Mouse (Mus musculus): Measurements from ENCODE around the gene Sfxn2. TPM values are rescaled to one million over a fixed set of nuclear protein-coding genes. Genes with fewer than 3 reads are reported as not detected.
A peak's percentile ranks its signal among the peaks of the same experiment; 100 is the strongest.

The Sfxn2 gene
- total RNA-seq, 2 experiments from 2014 or later, result 3.1 to 3.5 TPM

DNA sequence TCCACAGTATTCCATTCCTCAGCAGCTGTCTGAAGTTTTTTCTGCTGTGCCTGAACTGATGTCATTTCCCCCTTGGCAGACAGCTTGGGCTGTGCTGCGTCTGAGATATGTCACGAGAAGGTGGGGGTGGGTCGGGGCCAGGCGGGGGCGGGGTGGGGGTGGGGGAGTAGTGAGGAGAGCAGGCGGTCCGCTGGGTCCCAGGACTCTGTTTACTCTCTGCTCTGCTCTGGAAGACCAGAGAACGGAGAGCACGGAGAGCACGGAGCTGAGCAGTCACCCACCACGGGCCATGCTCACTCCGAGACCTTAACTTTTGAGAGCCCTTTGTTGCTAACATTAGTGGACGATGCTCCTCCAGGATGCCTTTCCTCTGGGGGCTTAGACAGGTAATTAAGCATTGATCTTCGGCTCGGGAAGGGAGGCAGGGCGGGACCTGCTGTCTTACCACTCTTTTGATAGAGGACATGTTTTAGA, 50.1 kb downstream of the Sfxn2 start:
- DNase-seq, result peak in 1 of 2 experiments; percentile 63
- intact Hi-C loops (cut with DNase I), result loop anchor here (1.0 to 2.0 kb wide), 2 partner anchors 22 to 24 kb away; partner anchors contain the start of gene Wbp1l

DNA sequence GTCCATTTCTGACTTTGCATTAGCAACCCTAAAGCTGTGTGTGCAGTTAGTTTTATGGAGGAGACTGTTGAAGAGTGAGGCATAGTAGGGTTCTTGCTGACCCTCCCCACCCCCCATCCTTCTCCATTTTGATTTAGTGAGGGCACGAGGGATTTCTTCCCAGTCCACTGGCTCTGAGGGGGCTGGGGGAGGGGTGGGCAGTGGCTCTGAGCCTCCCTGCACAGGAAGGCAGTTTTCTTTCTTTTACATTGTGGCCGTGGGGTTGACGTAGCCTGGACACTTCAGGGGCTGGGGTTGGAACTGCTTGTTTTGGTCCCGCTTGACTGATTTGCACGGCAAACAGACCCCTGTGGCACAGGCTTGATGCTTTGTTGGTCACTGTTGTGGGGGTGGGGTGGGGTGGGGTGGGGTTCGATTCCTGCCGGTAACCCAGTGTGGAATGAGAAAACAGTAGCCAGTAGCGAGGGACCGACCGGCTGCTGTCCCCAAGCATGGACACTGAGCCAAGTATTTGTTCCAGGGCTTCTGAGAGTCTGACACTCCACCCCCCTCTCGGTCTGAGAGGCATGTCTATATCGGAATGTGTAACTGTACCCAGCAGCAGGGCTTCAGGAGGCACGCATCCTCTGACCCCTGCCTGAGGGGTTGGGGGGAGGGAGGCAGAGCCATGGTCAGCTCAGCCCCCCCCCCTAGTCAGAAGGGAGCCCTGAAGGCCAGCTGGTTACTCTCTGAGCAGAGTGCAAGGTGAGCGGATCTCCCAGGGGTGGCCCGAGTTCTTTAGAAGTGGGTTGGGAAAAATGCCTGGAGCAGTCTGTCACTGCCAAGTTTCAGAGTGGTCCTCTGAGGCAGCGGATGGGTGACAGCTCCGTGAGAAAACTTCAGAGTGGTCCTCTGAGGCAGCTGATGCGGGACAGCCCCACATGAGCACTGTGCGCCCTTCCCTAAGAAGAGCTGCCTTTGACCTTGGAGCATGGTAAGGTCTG, 50.9 kb downstream of the Sfxn2 start:
- intact Hi-C loops (cut with DNase I), result loop anchor here (1.0 to 2.0 kb wide), 3 partner anchors 17 to 25 kb away; partner anchors contain the start of gene Wbp1l
- DNase-seq, result peak; percentile 60 to 72

DNA sequence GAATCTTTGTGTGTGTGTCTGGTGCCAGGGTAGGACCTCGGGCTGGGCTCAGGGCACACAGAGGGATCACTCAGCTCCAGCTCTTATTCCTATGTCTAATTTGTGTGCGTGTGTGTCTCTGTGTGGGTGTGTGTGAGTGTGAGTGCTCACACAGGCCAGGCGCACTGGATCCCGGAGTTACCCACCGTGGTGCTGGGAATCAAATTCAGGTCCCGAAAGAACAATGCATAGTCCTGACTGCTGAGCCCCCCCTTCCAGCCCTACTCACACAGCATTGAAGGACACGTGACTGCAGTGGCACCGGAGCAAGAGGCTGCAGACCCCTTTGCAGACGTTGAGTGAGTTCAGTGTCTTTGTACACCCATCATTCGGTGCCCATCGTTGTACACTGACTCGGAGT, 51.9 kb downstream of the Sfxn2 start:
- intact Hi-C loops (cut with DNase I), result loop anchor here (2.0 kb wide), 1 partner anchor 16 kb away; no protein-coding TSS in a partner anchor
- DNase-seq, result no peak

DNA sequence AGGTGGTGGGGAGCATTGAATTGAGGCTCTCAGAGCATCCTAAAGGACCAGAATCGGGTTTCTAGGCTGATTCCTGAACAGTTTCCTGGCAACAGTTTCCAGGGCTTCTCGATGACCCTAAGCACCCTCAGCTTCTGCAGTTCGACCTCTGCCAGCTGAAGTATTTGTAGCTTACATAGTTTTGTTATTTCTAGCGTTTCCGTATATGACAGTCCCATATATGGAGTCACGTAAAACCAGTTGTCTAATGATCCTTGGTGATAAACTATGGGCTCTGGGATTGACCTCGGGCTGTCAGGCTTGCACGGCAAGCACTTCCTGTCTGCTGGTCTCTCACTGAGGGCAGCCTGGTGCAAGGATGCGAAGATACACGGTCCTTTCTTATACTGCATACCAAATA, 52.4 kb downstream of the Sfxn2 start:
- DNase-seq, result no peak
- intact Hi-C loops (cut with DNase I), result loop anchor here (2.0 kb wide), 1 partner anchor 15 kb away; no protein-coding TSS in a partner anchor

DNA sequence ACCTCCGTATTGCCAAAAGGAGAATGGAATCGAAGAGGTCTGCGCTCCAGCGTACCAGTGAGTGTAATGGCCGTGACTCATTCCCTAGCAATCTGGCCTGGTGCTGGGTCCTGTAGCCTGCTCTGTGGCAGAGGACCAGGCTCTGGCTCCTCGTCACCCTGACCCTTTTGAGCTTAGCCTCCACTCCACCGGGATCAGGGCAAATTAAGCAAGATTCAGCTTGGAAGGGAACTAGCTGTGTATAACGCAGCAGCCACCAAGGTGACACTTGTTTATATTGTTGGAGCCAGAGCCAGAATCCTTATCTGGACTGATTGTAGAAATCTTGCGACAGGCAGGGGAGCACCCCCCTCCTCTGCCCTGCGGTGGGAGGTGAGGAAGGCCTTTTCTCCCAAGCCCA, 55.2 kb downstream of the Sfxn2 start:
- no peak for DNase-seq
- intact Hi-C loops (cut with DNase I), result no loop called here

DNA sequence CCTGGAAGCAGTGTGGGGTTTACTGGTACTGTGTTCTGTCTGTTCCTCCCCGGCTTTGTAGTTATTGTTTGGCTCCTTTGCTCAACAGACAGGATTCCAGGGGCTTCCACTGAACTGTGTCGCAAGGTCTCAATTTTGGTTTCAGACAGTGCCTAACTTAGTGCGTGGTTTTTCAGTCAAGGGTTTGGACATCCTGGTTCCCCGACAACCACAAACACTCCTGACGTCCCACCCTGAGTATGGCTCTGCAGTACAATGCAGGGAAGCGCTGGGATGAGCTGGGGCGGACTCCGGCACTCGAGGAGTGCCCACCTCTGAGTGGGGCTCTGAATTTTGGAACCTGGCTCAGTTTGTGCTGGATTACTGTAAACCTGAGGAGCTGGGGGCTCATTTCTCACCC, 56.6 kb downstream of the Sfxn2 start:
- no peak for DNase-seq
- intact Hi-C loops (cut with DNase I), result no loop called here

DNA sequence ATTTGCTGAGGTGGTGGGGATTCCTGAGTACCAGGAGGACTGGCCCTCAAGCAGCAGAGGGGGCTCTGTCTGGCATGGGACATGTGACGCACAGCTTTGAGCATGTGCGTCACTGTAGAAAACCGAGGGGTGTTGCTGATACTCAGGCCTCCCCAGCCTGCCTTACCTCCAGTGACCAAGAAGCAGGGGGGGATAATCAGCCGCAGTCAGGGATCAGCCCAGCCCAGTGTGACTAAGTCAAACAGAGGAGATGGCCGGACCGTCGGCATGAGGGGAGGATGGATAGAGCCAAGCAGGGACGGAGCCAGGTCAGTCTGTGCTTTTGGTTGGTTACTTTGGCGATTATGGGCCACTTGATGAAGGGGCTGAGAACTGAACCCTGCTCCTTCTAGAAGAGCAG, 58.5 kb downstream of the Sfxn2 start:
- DNase-seq, result no peak
- intact Hi-C loops (cut with DNase I), result no loop called here

DNA sequence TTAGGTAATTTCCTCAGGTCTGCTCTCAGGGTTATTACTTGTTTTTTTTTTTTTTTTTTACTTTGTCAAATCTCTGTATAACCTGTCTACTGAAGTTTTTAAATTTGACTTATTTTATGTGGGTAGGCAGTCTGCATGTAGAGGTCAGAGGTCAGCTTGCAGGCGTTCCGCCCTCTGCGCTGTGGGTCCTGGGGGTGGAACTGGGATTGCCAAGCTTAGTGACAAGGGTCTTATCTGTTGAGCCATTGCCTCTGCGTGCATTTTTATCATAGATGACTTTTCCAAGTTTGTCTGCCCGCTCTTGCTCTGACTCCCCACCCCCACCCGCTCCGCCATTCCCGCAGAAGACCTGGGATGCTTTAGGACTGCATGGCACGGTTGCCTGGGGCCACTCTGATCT, 62.6 kb downstream of the Sfxn2 start:
- no peak for DNase-seq
- intact Hi-C loops (cut with DNase I), result no loop called here

DNA sequence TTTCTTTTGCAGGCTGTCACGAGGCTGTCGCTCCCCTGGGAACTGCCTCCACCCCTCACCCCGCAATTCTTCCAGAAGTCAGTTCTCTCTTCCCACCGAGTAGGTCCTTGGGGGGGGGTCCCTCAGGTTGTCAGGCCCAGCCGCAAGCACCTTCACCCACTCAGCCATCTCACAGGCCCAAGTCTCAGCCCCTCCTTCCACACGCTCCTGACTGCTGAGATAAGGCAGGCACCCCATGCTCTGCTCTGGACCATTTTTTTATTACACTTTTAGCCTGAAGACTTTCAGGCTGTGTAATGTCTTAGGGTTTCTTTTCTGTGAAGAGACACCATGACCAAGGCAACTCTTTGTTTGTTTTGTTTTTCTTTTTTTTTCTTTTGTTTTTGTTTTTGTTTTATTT, 64.4 kb downstream of the Sfxn2 start:
- no peak for DNase-seq
- intact Hi-C loops (cut with DNase I), result no loop called here

DNA sequence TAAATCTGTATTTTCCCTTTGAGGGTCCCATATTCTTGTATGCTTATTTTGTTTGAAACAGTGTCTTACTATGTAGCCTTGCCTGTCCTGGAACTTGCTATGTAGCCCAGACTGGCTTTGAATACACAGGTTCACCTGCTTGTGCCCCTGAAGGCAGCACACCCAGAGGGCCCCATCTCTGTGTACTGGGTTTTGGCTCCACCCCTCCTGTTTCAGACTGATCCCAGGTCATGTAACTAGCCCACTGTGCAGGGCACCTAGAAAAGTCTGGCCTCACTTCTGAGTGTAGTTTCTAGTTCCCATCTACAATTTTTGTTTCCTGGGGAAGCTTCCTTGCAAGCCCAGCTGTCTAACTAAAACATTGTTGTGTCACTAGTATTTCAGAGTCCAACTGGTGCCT, 65.9 kb downstream of the Sfxn2 start:
- intact Hi-C loops (cut with DNase I), result no loop called here
- DNase-seq, result no peak

DNA sequence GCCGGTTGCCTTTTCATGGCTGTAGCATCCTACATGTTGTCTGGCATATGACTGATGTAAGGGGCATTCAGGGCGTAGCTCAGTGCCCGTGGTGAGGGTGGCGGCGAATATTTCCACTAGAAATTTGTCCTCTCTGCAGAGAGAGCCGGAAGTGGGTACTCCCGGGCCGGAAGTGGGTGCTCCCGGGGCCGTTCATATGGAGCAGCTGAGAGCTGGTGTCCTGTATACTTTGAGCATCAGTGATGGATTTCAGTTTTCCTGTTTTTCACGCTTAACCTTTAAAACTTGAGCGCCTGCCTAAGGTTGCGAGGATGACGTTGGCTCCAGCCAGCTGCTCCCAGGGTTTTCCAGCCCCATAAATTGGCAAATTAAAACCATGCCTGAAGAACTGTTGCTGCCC, 66.3 kb downstream of the Sfxn2 start:
- DNase-seq, result no peak
- intact Hi-C loops (cut with DNase I), result no loop called here

DNA sequence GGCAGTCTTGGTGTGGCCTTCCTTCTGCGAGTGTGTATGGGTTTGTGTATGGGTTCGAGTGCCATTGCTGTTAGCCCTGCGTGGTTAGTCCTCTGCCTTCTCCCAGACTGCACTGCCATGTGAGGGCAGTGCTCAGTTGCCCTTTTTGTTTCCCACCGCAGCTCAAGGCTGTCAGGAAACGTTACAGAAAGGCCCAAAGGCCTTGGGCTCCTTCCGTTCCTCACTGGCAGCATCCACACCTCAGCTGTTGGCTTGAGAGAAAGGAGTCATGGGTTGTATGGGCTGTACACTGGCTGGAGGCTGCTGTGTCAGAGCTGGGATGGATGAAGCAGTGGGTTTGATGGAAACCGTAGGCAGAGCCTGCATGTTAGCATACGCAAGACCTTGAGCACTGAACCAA, 67.6 kb downstream of the Sfxn2 start:
- no peak for DNase-seq
- intact Hi-C loops (cut with DNase I), result loop anchor here (2.0 kb wide), 1 partner anchor 16 kb away; no protein-coding TSS in a partner anchor

DNA sequence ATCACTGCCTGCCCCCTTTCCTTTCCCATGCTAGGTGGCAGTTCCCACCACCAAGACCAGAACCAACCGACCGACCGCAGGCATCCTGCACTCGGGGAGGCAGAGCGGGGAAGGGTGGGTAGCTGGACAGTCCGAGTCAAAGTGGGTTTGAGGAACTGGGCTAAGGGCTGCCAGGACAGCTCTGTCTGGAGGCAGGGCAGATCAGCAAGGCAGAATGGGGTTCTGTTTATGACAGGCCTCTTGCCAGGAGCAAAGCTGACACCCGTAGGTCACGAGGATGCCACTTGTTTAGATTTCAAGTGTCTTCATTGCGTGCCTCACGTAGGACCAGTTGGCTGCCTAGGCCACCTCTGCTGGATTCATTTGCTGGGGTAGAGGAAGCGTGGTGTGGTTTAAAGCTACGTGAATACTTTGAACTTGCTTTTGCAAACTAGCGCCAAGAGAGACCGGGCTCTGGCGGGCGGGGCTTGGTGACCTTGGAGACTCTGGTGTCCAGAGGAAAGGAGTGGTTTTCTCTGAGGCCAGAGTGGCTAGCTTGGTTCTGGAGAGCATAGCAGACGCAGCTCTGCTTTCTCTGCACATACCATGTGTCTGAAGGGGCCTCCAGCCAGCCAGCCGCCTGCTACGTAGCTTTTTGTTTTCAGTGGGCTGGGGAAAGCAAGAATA, 68.4 kb downstream of the Sfxn2 start:
- peak; percentile 72 to 79 for DNase-seq
- intact Hi-C loops (cut with DNase I), result loop anchor here (2.0 kb wide), 1 partner anchor 17 kb away; no protein-coding TSS in a partner anchor

DNA sequence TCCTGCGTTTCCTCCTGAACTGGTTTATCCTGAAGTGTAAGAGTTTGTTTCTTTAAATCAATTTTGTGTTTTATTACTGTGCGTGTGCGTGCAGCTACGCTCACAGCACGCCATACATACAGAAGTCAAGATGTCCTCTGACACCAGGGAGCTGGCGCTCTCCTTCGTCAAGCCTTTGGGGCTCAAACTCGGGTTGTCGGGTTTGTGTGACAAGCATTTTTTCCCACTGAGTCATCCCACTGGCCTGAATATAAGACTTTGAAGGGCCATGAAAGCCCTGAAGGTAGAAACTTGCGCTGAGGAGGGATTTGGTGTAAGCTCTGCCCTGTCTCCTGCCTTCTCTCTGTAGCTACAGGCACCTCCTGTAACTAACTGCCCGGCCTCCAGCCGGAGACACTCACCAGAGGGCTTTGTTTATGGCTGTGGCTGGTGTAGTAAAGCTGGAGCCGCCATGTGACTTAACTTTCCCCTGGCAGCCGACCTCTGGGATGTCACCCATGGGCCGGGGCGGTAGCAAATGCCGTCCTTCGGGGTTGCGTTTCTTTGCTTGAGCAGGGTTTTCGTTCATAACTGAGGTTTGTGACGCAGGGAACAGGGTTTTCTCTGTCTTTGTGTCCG, 69.1 kb downstream of the Sfxn2 start:
- intact Hi-C loops (cut with DNase I), result no loop called here
- peak; percentile 21 to 44 for DNase-seq

DNA sequence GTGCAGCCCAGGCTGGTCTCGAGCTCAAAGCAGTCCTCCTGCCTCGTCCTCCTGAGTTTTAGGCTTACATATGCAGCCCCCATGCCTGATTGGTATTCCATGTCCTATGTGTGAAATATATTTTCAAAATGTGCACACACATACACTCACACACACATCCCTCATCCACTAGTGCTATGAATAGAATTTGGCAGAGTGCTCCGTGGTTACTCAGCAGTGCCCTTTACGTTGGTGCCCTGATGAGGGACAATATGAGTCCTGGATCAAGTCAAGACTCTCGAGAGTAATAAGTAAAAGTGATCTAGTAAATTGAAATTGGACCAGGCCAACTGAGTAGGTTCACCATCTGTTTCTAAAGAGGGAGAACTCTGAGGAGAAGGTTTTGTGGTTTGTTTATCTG, 70.1 kb downstream of the Sfxn2 start:
- DNase-seq, result no peak

DNA sequence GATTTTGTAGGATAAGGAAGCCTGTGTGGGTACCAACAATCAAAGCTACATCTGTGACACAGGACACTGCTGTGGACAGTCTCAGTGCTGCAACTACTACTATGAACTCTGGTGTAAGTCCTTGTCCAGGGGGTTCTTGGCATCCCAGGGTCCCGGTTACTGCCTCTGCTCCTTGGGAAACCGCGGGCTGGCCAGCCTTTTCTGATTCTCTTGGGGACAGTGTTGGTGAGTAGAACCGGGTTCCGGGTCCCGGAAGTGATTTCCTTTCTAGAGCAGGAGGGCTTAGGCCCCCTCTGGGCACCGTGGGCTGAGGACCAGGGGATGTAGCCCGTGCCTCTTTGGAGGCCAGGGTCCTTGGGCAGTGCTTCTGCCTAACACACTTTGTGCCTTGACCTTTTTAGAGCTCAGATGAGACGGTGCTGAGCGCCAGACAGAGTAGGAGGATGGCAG, 71.2 kb downstream of the Sfxn2 start:
- no peak for DNase-seq
- intact Hi-C loops (cut with DNase I), result loop anchor here (2.0 kb wide), 1 partner anchor 46 kb away; the partner anchor contains the start of gene Wbp1l

More for the DNA sequence above, 70.1 kb downstream of the Sfxn2 start:
- intact Hi-C loops (cut with DNase I), result no loop called here

DNA sequence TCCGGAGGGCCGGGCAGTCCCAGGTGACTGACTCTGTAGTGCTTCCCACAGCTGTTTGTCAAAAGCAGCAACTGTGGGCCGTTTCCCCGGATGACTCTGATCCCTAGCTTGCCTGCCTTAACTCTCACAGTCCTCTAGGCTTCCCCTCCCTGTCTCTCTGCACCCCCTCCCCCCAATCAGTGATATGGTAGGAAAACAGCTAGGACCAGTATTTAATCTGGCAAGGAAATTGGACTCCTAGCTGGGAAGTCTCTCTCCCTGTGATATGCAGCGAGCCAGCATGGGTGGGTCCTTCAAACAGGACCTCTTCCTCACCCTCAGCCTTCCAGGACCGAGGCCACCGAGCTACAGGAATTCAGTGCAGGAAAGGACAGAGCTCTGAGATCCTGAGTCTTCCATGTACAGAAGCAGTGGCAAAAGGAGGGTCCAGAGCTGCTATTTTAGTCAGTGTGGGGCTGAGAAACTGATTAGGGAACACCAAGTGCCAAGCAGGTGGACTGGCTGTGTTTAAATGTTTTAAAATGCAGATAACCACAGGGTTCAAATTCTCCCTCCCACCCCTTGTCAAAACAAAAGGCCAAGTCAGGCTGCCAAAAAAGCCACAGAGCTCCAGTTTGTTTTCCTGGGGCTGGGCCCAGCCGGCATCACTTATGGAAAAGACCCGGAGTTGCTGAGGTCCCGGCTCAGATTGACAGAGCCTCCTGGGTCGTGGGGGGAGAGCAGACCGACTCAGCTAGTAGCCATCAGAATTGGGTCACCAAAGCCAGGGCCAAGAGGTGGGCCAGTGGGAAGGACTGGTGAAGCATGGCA, 71.8 kb downstream of the Sfxn2 start:
- peak; percentile 58 to 73 for DNase-seq
- intact Hi-C loops (cut with DNase I), result loop anchor here (1.0 to 2.0 kb wide), 2 partner anchors 22 to 46 kb away; partner anchors contain the start of gene Wbp1l

DNA sequence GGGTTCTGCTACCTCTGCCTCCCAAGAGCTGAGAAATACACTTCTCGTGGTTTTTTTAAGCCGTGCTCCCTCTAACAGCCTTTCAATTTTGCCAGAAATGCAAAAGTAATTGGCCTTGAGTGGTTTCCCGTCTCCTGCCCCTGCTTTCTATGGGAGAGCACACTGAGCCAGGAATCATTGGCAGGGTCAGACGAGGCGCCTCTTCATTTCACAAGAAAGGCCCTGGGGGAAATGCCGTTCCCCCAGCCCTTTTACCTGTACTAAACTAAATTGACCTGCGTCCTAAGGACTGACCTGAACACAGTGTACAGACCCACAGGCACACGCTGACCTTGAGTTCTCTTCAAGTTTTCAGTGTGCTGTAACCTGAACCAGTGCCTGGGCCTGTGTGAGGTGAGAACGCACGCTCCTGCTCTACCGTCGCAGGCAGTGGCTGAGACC, 72.9 kb downstream of the Sfxn2 start:
- DNase-seq, result peak in 1 of 2 experiments; percentile 27
- intact Hi-C loops (cut with DNase I), result no loop called here

DNA sequence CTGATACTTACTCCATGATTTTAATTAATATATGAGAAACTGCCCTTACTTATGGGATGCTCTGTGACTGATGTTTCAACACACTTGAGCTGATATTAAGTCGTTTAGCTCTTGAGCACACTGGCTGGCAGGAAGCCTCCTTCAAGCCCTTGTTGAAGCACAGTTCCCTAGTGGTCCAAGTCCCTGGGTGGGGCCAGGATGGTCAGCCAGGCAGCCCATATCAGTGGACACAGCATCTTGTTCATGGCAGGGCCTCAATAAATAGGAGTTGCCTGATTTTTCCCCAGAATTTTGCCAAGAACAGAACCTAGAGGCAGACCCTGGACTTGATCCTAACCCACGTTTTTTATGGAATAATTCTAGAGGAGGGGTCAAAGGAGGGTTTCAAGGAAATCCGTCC, 74.1 kb downstream of the Sfxn2 start:
- intact Hi-C loops (cut with DNase I), result no loop called here
- peak; percentile 50 to 52 for DNase-seq

Data from heart, postnatal 36 days (tissue).